Mouse (Mus musculus): Measurements from ENCODE around the gene Baiap2l1. TPM values are rescaled to one million over a fixed set of nuclear protein-coding genes. Genes with fewer than 3 reads are reported as not detected.
"Not testable (repeated sequence)": the region's sequence is repeated elsewhere in the genome, so short reads cannot be mapped to it uniquely, and the experiment has no call there.

Gene Baiap2l1
- polyA plus RNA-seq, 1 experiment, result 10.7 TPM

- Histone ChIP-seq H3K36me3 (ENCODE audit: control insufficient read depth, insufficient read depth, low read length) (no peaks in the 10 kb centered on the region), H3K27me3 (replicated peaks; ENCODE audit: control insufficient read depth, insufficient read depth, low read length) (no peaks in the 10 kb centered on the region), H3K27ac (ENCODE audit: insufficient read depth, low read depth, low read length) (no peak overlapping the region), H3K4me3 (ENCODE audit: insufficient read depth, low read depth, low read length) (no peak overlapping the region), H3K4me1 (ENCODE audit: control insufficient read depth, insufficient read depth, low read length) (no peaks in the 10 kb centered on the region)
- 55% methylated on average over 8 of the region's 8 CpGs for WGBS
- TF ChIP-seq POLR2A (IDR thresholded peaks at IDR 0.05; ENCODE audit: low read depth, low read length) (no peak), CTCF (conservative IDR thresholded peaks at IDR 0.05; ENCODE audit: insufficient read depth, insufficient read length, low read depth, low read length) (no peak)
- no peak for DNase-seq
Observed at GRCm38 (mm10) chr5:144351185-144351584, 6.7 kb downstream of the Baiap2l1 start.

GRCm38 (mm10) chr5:144344592-144344991 lies 13.3 kb downstream of the Baiap2l1 start:
- WGBS, result 65% methylated on average over 6 of the region's 6 CpGs

GRCm38 (mm10) chr5:144341085-144341484 lies 16.8 kb downstream of the Baiap2l1 start:
- no peaks in the 10 kb centered on the region for H3K27me3 ChIP-seq (replicated peaks; ENCODE audit: control insufficient read depth, insufficient read depth, low read length)
- H3K4me1 ChIP-seq (ENCODE audit: control insufficient read depth, insufficient read depth, low read length), result no peaks in the 10 kb centered on the region; the same call in 1 of the 2 replicates
- H3K36me3 ChIP-seq (ENCODE audit: control insufficient read depth, insufficient read depth, low read length), result no peaks in the 10 kb centered on the region
- 53% methylated on average over 1 of the region's 1 CpGs for WGBS
- TF ChIP-seq CTCF (conservative IDR thresholded peaks at IDR 0.05; ENCODE audit: insufficient read depth, insufficient read length, low read depth, low read length) (no peak), POLR2A (IDR thresholded peaks at IDR 0.05; ENCODE audit: low read depth, low read length) (no peak)
- no peak overlapping the region for H3K4me3 ChIP-seq (ENCODE audit: insufficient read depth, low read depth, low read length)
- no peak for DNase-seq
- H3K27ac ChIP-seq (ENCODE audit: insufficient read depth, low read depth, low read length), result no peak overlapping the region

More at GRCm38 (mm10) chr5:144344592-144344991, 13.3 kb downstream of the Baiap2l1 start:
- no peaks in the 10 kb centered on the region for H3K4me1 ChIP-seq (ENCODE audit: control insufficient read depth, insufficient read depth, low read length)
- TF ChIP-seq POLR2A (IDR thresholded peaks at IDR 0.05; ENCODE audit: low read depth, low read length), result no peak
- TF ChIP-seq CTCF (conservative IDR thresholded peaks at IDR 0.05; ENCODE audit: insufficient read depth, insufficient read length, low read depth, low read length), result no peak
- no peak overlapping the region for H3K27ac ChIP-seq (ENCODE audit: insufficient read depth, low read depth, low read length)
- no peak overlapping the region for H3K4me3 ChIP-seq (ENCODE audit: insufficient read depth, low read depth, low read length)
- no peaks in the 10 kb centered on the region for H3K36me3 ChIP-seq (ENCODE audit: control insufficient read depth, insufficient read depth, low read length)
- DNase-seq, result no peak
- H3K27me3 ChIP-seq (replicated peaks; ENCODE audit: control insufficient read depth, insufficient read depth, low read length), result no peaks in the 10 kb centered on the region

- Histone ChIP-seq H3K27ac (ENCODE audit: insufficient read depth, low read depth, low read length) (no peak overlapping the region), H3K4me1 (ENCODE audit: control insufficient read depth, insufficient read depth, low read length) (no peaks in the 10 kb centered on the region; the same call in 1 of the 2 replicates), H3K36me3 (ENCODE audit: control insufficient read depth, insufficient read depth, low read length) (no peaks in the 10 kb centered on the region), H3K27me3 (replicated peaks; ENCODE audit: control insufficient read depth, insufficient read depth, low read length) (no peaks in the 10 kb centered on the region), H3K4me3 (ENCODE audit: insufficient read depth, low read depth, low read length) (no peak overlapping the region)
- TF ChIP-seq POLR2A (IDR thresholded peaks at IDR 0.05; ENCODE audit: low read depth, low read length), result no peak
- no peak for TF ChIP-seq CTCF (conservative IDR thresholded peaks at IDR 0.05; ENCODE audit: insufficient read depth, insufficient read length, low read depth, low read length)
- WGBS, result 40% methylated on average over 1 of the region's 1 CpGs
- no peak for DNase-seq
Observed at GRCm38 (mm10) chr5:144338787-144339186, 19.1 kb downstream of the Baiap2l1 start.

DNA sequence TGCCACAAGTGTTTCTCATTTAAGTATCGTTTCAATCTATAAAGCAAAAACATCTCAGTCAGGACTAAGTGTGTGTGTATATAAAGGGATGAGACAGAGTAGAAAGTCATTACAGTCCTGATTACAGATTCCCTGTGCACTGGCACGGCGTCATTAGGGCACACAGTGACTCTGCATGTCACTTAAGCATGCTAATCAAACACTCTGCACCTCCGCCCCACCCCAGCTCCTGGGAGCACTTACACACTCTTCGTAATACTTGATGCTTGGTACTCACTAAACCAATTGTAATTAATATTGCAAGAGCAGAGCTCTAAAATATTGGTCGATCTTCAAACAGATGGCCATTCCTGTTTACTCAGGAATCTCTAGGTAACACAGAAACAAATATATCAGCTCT lies 22.6 kb downstream of the Baiap2l1 start:
- H3K27ac ChIP-seq (ENCODE audit: insufficient read depth, low read depth, low read length); H3K36me3 ChIP-seq (ENCODE audit: control insufficient read depth, insufficient read depth, low read length); DNase-seq; H3K4me1 ChIP-seq (ENCODE audit: control insufficient read depth, insufficient read depth, low read length); H3K4me3 ChIP-seq (ENCODE audit: insufficient read depth, low read depth, low read length); H3K27me3 ChIP-seq (replicated peaks; ENCODE audit: control insufficient read depth, insufficient read depth, low read length): not testable (repeated sequence)
- WGBS, result 82% methylated on average over 6 of the region's 6 CpGs

DNA sequence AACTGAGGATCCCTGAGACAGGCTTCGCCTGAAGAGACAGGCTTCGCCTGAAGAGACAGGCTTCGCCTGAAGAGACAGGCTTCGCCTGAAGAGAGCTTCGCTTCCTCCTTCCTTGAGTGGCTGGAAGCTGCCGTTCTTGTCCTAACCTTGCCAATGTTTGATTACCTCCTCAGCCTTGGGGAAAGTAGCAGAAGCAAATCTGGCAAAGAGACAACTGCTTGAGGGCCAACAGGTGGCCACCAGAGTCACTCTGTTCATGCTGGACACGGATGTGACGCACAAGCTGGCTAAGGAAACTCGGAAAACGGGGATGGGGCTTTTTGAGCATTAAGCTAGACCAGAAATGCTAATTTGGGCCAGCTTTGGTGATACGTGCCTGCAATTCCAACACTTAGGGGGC lies 23.9 kb downstream of the Baiap2l1 start:
- Histone ChIP-seq H3K4me3 (ENCODE audit: insufficient read depth, low read depth, low read length) (no peak overlapping the region), H3K27me3 (replicated peaks; ENCODE audit: control insufficient read depth, insufficient read depth, low read length) (no peaks in the 10 kb centered on the region), H3K27ac (ENCODE audit: insufficient read depth, low read depth, low read length) (no peak overlapping the region), H3K36me3 (ENCODE audit: control insufficient read depth, insufficient read depth, low read length) (no peaks in the 10 kb centered on the region), H3K4me1 (ENCODE audit: control insufficient read depth, insufficient read depth, low read length) (no peaks in the 10 kb centered on the region; the same call in 1 of the 2 replicates)
- WGBS, result 72% methylated on average over 11 of the region's 11 CpGs
- DNase-seq, result peak; percentile 23
- TF ChIP-seq CTCF (conservative IDR thresholded peaks at IDR 0.05; ENCODE audit: insufficient read depth, insufficient read length, low read depth, low read length) (no peak), POLR2A (IDR thresholded peaks at IDR 0.05; ENCODE audit: low read depth, low read length) (no peak)

DNA sequence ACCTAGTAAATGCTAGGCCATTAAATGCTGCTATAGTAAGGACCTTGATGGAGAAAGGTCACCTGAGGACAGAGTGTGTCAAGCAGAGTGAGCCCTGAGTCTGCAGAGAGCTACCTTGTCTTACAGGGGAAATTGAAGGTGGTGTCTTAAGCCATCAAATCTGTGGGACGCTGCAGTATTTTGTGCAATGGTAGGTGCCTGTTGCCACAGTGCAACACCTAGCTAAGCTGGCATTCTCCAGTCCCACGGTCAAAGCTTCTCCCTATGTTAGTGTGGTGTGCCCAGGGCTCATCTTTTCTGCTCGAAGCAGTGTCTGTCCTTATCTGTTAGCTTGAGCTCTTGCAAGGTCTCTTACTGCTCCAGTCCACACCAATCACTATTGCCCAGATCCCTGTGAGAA lies 35.2 kb downstream of the Baiap2l1 start:
- H3K27ac ChIP-seq (ENCODE audit: insufficient read depth, low read depth, low read length), result no peak overlapping the region
- no peak for DNase-seq
- WGBS, result 87% methylated on average over 3 of the region's 3 CpGs

GRCm38 (mm10) chr5:144321681-144322080 lies 36.2 kb downstream of the Baiap2l1 start:
- no peak overlapping the region for H3K4me3 ChIP-seq (ENCODE audit: insufficient read depth, low read depth, low read length)
- H3K27me3 ChIP-seq (replicated peaks; ENCODE audit: control insufficient read depth, insufficient read depth, low read length), result no peaks in the 10 kb centered on the region
- peak; percentile 21 for DNase-seq
- H3K36me3 ChIP-seq (ENCODE audit: control insufficient read depth, insufficient read depth, low read length), result no peaks in the 10 kb centered on the region
- peaks cover 12% of the 10 kb centered on the region for H3K4me1 ChIP-seq (ENCODE audit: control insufficient read depth, insufficient read depth, low read length)
- TF ChIP-seq POLR2A (IDR thresholded peaks at IDR 0.05; ENCODE audit: low read depth, low read length) (no peak), CTCF (conservative IDR thresholded peaks at IDR 0.05; ENCODE audit: insufficient read depth, insufficient read length, low read depth, low read length) (no peak)
- no peak overlapping the region for H3K27ac ChIP-seq (ENCODE audit: insufficient read depth, low read depth, low read length)
- WGBS, result 46% methylated on average over 7 of the region's 7 CpGs

More for the DNA sequence above, 35.2 kb downstream of the Baiap2l1 start:
- Histone ChIP-seq H3K27me3 (replicated peaks; ENCODE audit: control insufficient read depth, insufficient read depth, low read length) (no peaks in the 10 kb centered on the region), H3K4me1 (ENCODE audit: control insufficient read depth, insufficient read depth, low read length) (peaks cover 12% of the 10 kb centered on the region), H3K4me3 (ENCODE audit: insufficient read depth, low read depth, low read length) (no peak overlapping the region), H3K36me3 (ENCODE audit: control insufficient read depth, insufficient read depth, low read length) (no peaks in the 10 kb centered on the region)
- no peak for TF ChIP-seq CTCF (conservative IDR thresholded peaks at IDR 0.05; ENCODE audit: insufficient read depth, insufficient read length, low read depth, low read length)
- no peak for TF ChIP-seq POLR2A (IDR thresholded peaks at IDR 0.05; ENCODE audit: low read depth, low read length)

Data from kidney, adult 2 months (tissue).